Mouse (Mus musculus): ENCODE data around the gene Hnrnpf. TPM values are rescaled to one million over a fixed set of nuclear protein-coding genes. Genes with fewer than 3 reads are reported as not detected.
A peak's percentile ranks its signal among the peaks of the same experiment; 100 is the strongest.

The Hnrnpf gene
- polyA plus RNA-seq, 1 experiment, result 166 TPM

GRCm38 (mm10) chr6:117916737-117917426, 16.8 kb downstream of the Hnrnpf start:
- whole genome bisulfite sequencing, result under 1% methylated on average over 62 of the region's 62 CpGs

GRCm38 (mm10) chr6:117917576-117917975, 17.5 kb downstream of the Hnrnpf start:
- DNase-seq (ENCODE audit: low read depth, low spot score), result peak; percentile 57
- WGBS, result under 1% methylated on average over 21 of the region's 21 CpGs

More at GRCm38 (mm10) chr6:117916737-117917426, 16.8 kb downstream of the Hnrnpf start:
- DNase-seq (ENCODE audit: low read depth, low spot score), result peak; percentile 84

GRCm38 (mm10) chr6:117918043-117918442, 17.9 kb downstream of the Hnrnpf start:
- WGBS, result 2% methylated on average over 5 of the region's 5 CpGs
- no peak for DNase-seq (ENCODE audit: low read depth, low spot score)

- WGBS, result 14% methylated on average over 3 of the region's 3 CpGs
These were observed 20.8 kb downstream of the Hnrnpf start for GRCm38 (mm10) chr6:117920659-117921640.

GRCm38 (mm10) chr6:117922041-117922440, 21.9 kb downstream of the Hnrnpf start:
- WGBS, result 63% methylated on average over 3 of the region's 3 CpGs

More at GRCm38 (mm10) chr6:117920659-117921640, 20.8 kb downstream of the Hnrnpf start:
- DNase-seq (ENCODE audit: low read depth, low spot score), result no peak

GRCm38 (mm10) chr6:117926871-117927491, 26.9 kb downstream of the Hnrnpf start:
- DNase-seq (ENCODE audit: low read depth, low spot score), result no peak
- WGBS, result 67% methylated on average over 4 of the region's 4 CpGs

More at GRCm38 (mm10) chr6:117922041-117922440, 21.9 kb downstream of the Hnrnpf start:
- DNase-seq (ENCODE audit: low read depth, low spot score), result no peak

- no peak for DNase-seq (ENCODE audit: low read depth, low spot score)
- 82% methylated on average over 7 of the region's 7 CpGs for WGBS
These were observed 27.8 kb downstream of the Hnrnpf start for GRCm38 (mm10) chr6:117927955-117928354.

- 84% methylated on average over 5 of the region's 5 CpGs for WGBS
These were observed 28.6 kb downstream of the Hnrnpf start for GRCm38 (mm10) chr6:117928746-117929145.

GRCm38 (mm10) chr6:117929945-117930655, 30.0 kb downstream of the Hnrnpf start:
- WGBS, result 85% methylated on average over 3 of the region's 3 CpGs
- DNase-seq (ENCODE audit: low read depth, low spot score), result no peak

More at GRCm38 (mm10) chr6:117928746-117929145, 28.6 kb downstream of the Hnrnpf start:
- DNase-seq (ENCODE audit: low read depth, low spot score), result no peak

GRCm38 (mm10) chr6:117932325-117933051, 32.4 kb downstream of the Hnrnpf start:
- DNase-seq (ENCODE audit: low read depth, low spot score), result no peak
- 53% methylated on average over 11 of the region's 11 CpGs for WGBS

GRCm38 (mm10) chr6:117934301-117934700, 34.2 kb downstream of the Hnrnpf start:
- WGBS, result 69% methylated on average over 6 of the region's 6 CpGs
- DNase-seq (ENCODE audit: low read depth, low spot score), result no peak

- 83% methylated on average over 14 of the region's 14 CpGs for WGBS
- no peak for DNase-seq (ENCODE audit: low read depth, low spot score)
These were observed 35.8 kb downstream of the Hnrnpf start for GRCm38 (mm10) chr6:117935681-117936612.

GRCm38 (mm10) chr6:117937222-117937932, 37.3 kb downstream of the Hnrnpf start, which contains the start of gene Fxyd4:
Fxyd4 (minus strand) TSS chr6:117937692.
- WGBS, result 43% methylated on average over 10 of the region's 10 CpGs
- no peak for DNase-seq (ENCODE audit: low read depth, low spot score)

GRCm38 (mm10) chr6:117938951-117939350, 38.8 kb downstream of the Hnrnpf start:
- 84% methylated on average over 10 of the region's 10 CpGs for WGBS
- no peak for DNase-seq (ENCODE audit: low read depth, low spot score)

GRCm38 (mm10) chr6:117942769-117943168, 42.6 kb downstream of the Hnrnpf start:
- whole genome bisulfite sequencing, result 81% methylated on average over 10 of the region's 10 CpGs
- DNase-seq (ENCODE audit: low read depth, low spot score), result no peak

GRCm38 (mm10) chr6:117943899-117944298, 43.8 kb downstream of the Hnrnpf start:
- 83% methylated on average over 2 of the region's 2 CpGs for WGBS
- no peak for DNase-seq (ENCODE audit: low read depth, low spot score)

- no peak for DNase-seq (ENCODE audit: low read depth, low spot score)
- WGBS, result 93% methylated on average over 4 of the region's 4 CpGs
These were observed 52.2 kb downstream of the Hnrnpf start for GRCm38 (mm10) chr6:117952330-117952729.
